Mouse (Mus musculus) liver, adult 2 months (tissue): ENCODE results near the gene Dgkd.
A peak's percentile ranks its signal among the peaks of the same experiment; 100 is the strongest.

Experiments
- CTCF ChIP-seq: fragments of 200-500 bp; IDR thresholded peaks from 2 replicates; pipeline ENCODE4 v1.5.1; 2011; ENCODE audit warnings: low read depth, low read length, control low read depth
- POLR2A ChIP-seq: fragments of 200-500 bp; IDR thresholded peaks from 2 replicates; pipeline ENCODE4 v1.6.1; 2011; ENCODE audit warnings: low read length, control low read depth; ENCODE audit not compliant: insufficient read depth; ENCODE audit errors: extremely low read depth

DNA sequence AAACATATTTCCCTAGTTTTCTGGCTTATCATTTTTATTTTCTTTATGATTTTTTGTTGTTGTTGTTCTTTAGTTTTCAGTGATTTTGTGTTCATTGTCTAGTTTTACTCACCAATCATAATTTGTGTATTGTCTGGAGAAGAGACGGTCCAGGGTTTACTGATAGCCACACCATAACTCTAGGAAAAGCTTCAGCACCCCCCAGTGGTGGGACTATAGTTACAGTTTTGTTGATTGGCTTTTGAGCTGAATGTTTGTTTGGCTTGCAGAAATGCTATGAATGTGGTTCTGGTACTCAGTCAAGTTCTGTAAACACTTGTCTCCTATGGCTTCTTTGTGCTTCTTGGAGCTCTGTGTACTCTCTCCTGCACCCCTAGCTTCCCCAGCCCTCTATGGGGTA is 69.6 kb downstream of the Dgkd start:
- TF ChIP-seq CTCF (peak; percentile 37; the same call in 1 of the 2 replicates), POLR2A (no peak)
